Mouse (Mus musculus): ENCODE data around the gene Cmtm8. TPM values are rescaled to one million over a fixed set of nuclear protein-coding genes. Genes with fewer than 3 reads are reported as not detected.

Gene Cmtm8
- total RNA-seq, 2 experiments from 2014 or later = 0.79 to 2.8 TPM

- no peak for ATAC-seq (replicated peaks; ENCODE audit: poor library complexity)
Observed at GRCm38 (mm10) chr9:114824166-114824565, 19.8 kb downstream of the Cmtm8 start.

GRCm38 (mm10) chr9:114821548-114822289 is 22.2 kb downstream of the Cmtm8 start:
- no peak for ATAC-seq (replicated peaks; ENCODE audit: poor library complexity)

- no peak for ATAC-seq (replicated peaks; ENCODE audit: poor library complexity)
Observed at GRCm38 (mm10) chr9:114818918-114819317, 25.0 kb downstream of the Cmtm8 start.

GRCm38 (mm10) chr9:114817012-114817411 is 26.9 kb downstream of the Cmtm8 start:
- no peak for ATAC-seq (replicated peaks; ENCODE audit: poor library complexity)

GRCm38 (mm10) chr9:114816121-114816520 is 27.8 kb downstream of the Cmtm8 start:
- ATAC-seq (replicated peaks; ENCODE audit: poor library complexity) = no peak

GRCm38 (mm10) chr9:114815315-114815714 is 28.6 kb downstream of the Cmtm8 start:
- peak; percentile 98 for ATAC-seq (replicated peaks; ENCODE audit: poor library complexity)

GRCm38 (mm10) chr9:114812001-114812400 is 32.0 kb downstream of the Cmtm8 start:
- ATAC-seq (replicated peaks; ENCODE audit: poor library complexity) = no peak

- ATAC-seq (replicated peaks; ENCODE audit: poor library complexity) = no peak
Observed at GRCm38 (mm10) chr9:114810837-114811236, 33.1 kb downstream of the Cmtm8 start.

- ATAC-seq (replicated peaks; ENCODE audit: poor library complexity) = no peak
Observed at GRCm38 (mm10) chr9:114808671-114809070, 35.3 kb downstream of the Cmtm8 start.

GRCm38 (mm10) chr9:114807261-114807660 is 36.7 kb downstream of the Cmtm8 start:
- peak; percentile 26; the same call in 1 of the 2 replicates for ATAC-seq (replicated peaks; ENCODE audit: poor library complexity)

GRCm38 (mm10) chr9:114805151-114805671 is 38.7 kb downstream of the Cmtm8 start:
- ATAC-seq (replicated peaks; ENCODE audit: poor library complexity) = no peak

GRCm38 (mm10) chr9:114802191-114802590 is 41.8 kb downstream of the Cmtm8 start:
- no peak for ATAC-seq (replicated peaks; ENCODE audit: poor library complexity)

- ATAC-seq (replicated peaks; ENCODE audit: poor library complexity) = no peak
Observed at GRCm38 (mm10) chr9:114801301-114801700, 42.7 kb downstream of the Cmtm8 start.

GRCm38 (mm10) chr9:114799498-114800107 is 44.4 kb downstream of the Cmtm8 start:
- ATAC-seq (replicated peaks; ENCODE audit: poor library complexity) = no peak

GRCm38 (mm10) chr9:114798845-114799244 is 45.1 kb downstream of the Cmtm8 start:
- no peak for ATAC-seq (replicated peaks; ENCODE audit: poor library complexity)

- peak; percentile 90 for ATAC-seq (replicated peaks; ENCODE audit: poor library complexity)
Observed at GRCm38 (mm10) chr9:114797329-114798004, 46.5 kb downstream of the Cmtm8 start.

- ATAC-seq (replicated peaks; ENCODE audit: poor library complexity) = no peak
Observed at GRCm38 (mm10) chr9:114796473-114797050, 47.4 kb downstream of the Cmtm8 start.

- peak; percentile 9 for ATAC-seq (replicated peaks; ENCODE audit: poor library complexity)
Observed at GRCm38 (mm10) chr9:114794491-114794890, 49.5 kb downstream of the Cmtm8 start.

- ATAC-seq (replicated peaks; ENCODE audit: poor library complexity) = peak; percentile 47
Observed at GRCm38 (mm10) chr9:114793764-114794295, 50.1 kb downstream of the Cmtm8 start.

GRCm38 (mm10) chr9:114789989-114790388 is 54.0 kb downstream of the Cmtm8 start:
- ATAC-seq (replicated peaks; ENCODE audit: poor library complexity) = no peak

- ATAC-seq (replicated peaks; ENCODE audit: poor library complexity) = peak; percentile 20; the same call in 1 of the 2 replicates
Observed at GRCm38 (mm10) chr9:114789557-114789956, 54.4 kb downstream of the Cmtm8 start.
